Mouse (Mus musculus) frontal cortex, adult (tissue): ENCODE data around the gene Rxfp1.
A peak's percentile ranks its signal among the peaks of the same experiment; 100 is the strongest.

Experiments
- ATAC-seq: cut with Nextera tagmentation; 2 replicates; pipeline ENCODE4 v1.9.2; 2017; ENCODE audit warnings: mild to moderate bottlenecking, moderate library complexity, mixed read lengths; ENCODE audit not compliant: low TSS enrichment

Gene Rxfp1

DNA sequence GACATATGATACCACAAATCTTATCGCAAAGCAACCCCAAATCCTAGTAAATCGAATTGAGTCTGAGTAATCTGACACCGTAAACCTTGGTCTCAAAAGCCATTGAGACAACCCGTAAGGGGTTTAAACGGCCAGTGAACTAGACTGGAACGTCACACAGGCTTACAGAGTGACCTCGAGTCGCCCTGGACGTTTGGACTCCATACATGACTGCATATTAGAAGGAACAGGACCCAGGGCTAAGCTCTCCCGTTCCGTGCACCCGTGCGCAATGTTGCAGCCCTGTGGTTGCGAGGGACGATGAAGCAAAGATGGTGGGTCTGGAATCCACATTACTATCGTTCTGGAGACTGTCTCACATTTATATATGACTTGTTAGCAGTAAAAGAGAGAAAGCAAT is 65.5 kb downstream of the Rxfp1 start:
- no peak for ATAC-seq

GRCm38 (mm10) chr3:79670556-79670955 is 67.1 kb downstream of the Rxfp1 start:
- ATAC-seq = no peak

DNA sequence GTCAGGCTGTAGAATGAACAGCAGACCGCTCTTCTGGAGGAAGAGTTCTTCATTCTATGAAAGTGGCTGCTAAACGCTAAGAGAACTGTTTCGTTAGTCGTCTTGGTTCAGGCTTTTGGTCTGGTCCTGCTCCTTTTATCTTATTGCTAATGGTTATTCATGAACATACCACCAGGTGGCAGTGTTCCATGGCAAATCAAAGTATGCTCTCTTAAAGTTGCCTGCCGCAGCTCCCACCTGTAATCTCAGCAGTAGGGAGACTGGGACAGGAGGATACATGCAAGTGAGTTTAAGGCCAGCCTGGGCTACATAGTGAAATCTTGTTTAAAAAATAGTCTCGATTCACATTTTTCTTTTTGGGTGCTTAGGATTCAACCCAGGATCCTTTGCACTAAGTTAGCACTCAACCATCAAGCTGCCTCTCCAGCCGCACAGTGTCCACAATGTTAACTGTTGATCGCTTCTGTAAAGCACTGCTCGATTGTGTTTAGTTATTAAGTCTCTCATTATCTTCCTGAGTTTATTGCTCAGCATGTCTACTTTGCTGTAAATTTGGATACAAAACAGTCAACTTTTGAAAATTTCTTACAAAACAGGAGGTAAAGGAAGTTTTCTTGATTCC is 72.8 kb downstream of the Rxfp1 start:
- ATAC-seq = peak; percentile 95

GRCm38 (mm10) chr3:79656682-79657081 is 81.0 kb downstream of the Rxfp1 start:
- ATAC-seq = no peak

DNA sequence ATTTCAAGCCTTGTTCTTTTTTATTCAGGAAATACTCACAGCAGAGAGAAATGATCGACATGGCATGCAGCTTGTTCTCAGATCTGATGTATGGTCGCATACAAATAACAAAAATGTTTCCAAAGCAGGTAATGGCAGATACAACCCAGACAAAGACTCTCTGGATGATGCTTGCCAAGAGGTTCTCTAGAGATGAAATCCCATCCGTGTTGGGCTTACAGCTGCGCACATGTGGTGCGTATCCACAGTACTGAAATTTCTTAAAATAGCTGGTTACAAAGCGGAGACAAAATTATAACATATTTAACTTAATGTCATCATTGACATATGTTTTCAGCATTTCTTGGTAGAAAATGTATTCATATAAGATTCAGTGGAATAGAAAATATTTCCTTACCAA is 85.6 kb downstream of the Rxfp1 start:
- ATAC-seq = no peak

- ATAC-seq = peak; percentile 32
Observed at GRCm38 (mm10) chr3:79629416-79629730, 108.3 kb downstream of the Rxfp1 start, which contains the start of gene Etfdh. Gene Etfdh (minus strand): TSS chr3:79629500.

DNA sequence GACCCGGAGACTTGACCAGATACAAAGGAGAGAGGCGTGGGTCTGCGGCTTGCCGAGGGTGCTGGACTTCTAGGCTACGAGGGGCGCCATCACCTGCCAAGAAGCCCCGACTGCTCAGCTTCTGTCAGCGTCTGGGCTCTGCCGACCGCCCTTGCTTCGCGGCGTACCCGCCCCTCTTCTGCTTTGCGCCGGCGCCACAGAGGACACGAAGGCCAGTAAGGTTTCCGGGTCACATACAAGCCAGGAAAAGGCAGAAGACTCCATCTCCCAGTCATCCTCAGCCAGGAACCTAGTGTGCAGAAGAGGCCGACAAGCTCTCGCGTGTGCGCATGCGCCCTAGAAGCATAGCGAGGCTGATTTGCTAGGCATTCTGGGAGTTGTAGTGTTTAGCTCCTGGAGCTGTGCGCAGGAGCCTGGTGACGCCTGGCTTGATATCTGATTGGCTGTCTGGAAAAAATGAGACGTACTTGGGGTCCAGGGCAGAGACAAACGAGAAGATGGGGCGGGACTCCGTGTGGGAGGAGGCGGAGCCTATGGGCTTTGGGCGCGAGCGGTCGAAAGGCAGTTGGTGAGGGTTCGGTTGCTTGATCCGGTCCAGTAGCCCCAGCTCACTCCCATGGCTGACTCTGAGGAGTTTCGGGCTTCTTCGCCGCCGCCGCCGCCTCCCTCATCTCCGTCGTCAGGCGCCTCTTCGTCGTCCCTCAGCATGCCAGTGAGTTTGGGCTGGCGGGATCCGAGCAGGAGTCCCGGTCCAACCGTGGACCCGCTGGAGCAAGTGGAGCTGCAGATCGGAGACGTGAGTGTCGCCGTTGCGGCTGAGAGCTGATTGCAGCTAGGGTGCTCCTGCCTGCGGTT is 108.9 kb downstream of the Rxfp1 start, which contains the start of gene 4930579G24Rik:
Gene 4930579G24Rik (plus strand): TSS at position 519 of the 855 bp plus-strand sequence.
- peak; percentile 97 for ATAC-seq

GRCm38 (mm10) chr3:79628182-79628560 is 109.5 kb downstream of the Rxfp1 start:
- no peak for ATAC-seq

DNA sequence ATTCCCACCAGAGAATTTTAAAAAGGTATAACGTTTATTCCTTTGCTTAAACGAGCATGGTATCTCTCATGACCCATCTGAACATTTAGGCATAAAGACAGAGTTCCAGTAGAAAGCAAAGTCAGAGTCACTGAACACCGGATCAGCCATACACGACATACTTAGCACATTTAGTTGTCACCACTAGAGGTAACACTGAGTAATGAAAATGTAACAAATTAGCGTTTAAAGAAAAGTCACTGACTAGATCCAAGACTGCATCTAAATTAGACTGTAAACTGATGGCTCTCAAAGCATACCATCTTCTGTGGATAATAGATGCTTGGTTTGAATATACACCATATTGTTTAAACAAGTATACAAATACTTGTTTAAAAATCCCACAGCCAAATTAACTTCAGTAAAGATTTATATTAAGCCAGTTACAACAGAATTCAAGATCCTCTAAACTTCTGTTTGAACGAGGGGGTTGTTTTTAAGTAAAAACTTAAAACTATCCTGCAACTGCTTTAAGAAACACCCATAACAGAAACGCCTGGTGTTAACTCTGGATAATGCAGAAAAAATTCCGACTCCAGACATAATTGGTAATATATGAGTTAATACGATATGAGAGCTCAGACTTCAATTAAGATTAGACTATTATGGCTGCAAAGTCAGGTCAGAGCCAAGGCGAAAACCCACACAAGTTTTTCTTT is 110.0 kb downstream of the Rxfp1 start:
- no peak for ATAC-seq

DNA sequence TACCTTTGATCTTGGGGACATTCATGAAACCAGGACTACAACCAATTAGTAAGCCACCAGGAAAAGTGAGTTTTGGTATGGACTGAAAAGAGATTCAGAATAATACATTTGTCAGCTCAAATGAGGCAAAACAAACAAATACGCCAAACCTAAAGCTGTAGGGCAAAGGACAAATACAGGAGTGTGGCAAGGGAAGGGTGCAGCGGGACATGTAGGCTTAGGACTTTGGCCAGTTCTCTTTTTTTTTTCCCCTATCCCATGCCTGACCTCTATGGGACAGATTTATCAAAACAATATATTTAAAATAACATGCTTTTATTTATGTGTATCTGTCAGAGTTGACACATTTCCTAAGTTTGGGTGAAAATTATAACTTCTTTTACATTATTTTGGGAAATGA is 127.8 kb downstream of the Rxfp1 start:
- ATAC-seq = no peak

- no peak for ATAC-seq
Observed at GRCm38 (mm10) chr3:79595468-79595867, 142.2 kb downstream of the Rxfp1 start.

GRCm38 (mm10) chr3:79591793-79592471 is 145.7 kb downstream of the Rxfp1 start:
- no peak for ATAC-seq
